Mouse (Mus musculus): ENCODE measurements around the gene Alk. TPM values are rescaled to one million over a fixed set of nuclear protein-coding genes. Genes with fewer than 3 reads are reported as not detected.

Alk gene
- polyA plus RNA-seq, 1 experiment from 2014 or later, result 4.1 TPM

- WGBS, result 45% methylated on average over 8 of the region's 8 CpGs
- peaks cover 14% of the 10 kb centered on the region for H3K4me1 ChIP-seq (replicated peaks)
- no peak overlapping the region for H3K4me3 ChIP-seq
- H3K27ac ChIP-seq (replicated peaks), result peak overlapping the region; percentile 55; the same call in 1 of the 2 replicates
- H3K9me3 ChIP-seq, result no peaks in the 10 kb centered on the region
- H3K27me3 ChIP-seq, result no peaks in the 10 kb centered on the region
- peaks cover 33% of the 10 kb centered on the region for H3K36me3 ChIP-seq
- peak; percentile 86 for ATAC-seq (ENCODE audit: low read depth)
- H3K9ac ChIP-seq, result no peak overlapping the region
- no peak overlapping the region for H3K4me2 ChIP-seq
Measured at GRCm38 (mm10) chr17:71823622-71824306, 780.7 kb downstream of the Alk start.

Other genes starting within 250 kb of the Alk start
- 115 and 116 TPM in 2 replicates for gene Ypel5, start 231.8 kb upstream of the Alk start, polyA plus RNA-seq (2015; fragmentation: Nextera tagmentation; extraction: Ambion mirVana)